Mouse (Mus musculus): ENCODE results near the gene Kcnq1. TPM values are rescaled to one million over a fixed set of nuclear protein-coding genes. Genes with fewer than 3 reads are reported as not detected.

Gene Kcnq1
- polyA plus RNA-seq, 1 experiment from 2014 or later, result 10.0 TPM

GRCm38 (mm10) chr7:143349848-143350247 lies 243.7 kb downstream of the Kcnq1 start:
- no peaks in the 10 kb centered on the region for H3K9me3 ChIP-seq (replicated peaks; ENCODE audit: control insufficient read depth, low read length)
- H3K4me3 ChIP-seq (replicated peaks; ENCODE audit: low read length), result no peak overlapping the region
- H3K4me2 ChIP-seq (ENCODE audit: low read depth, low read length), result no peak overlapping the region
- no peak overlapping the region for H3K9ac ChIP-seq (ENCODE audit: low read length)
- H3K27ac ChIP-seq (ENCODE audit: low read length), result no peak overlapping the region
- no peak for ATAC-seq (ENCODE audit: insufficient read depth, low FRiP score)
- H3K4me1 ChIP-seq (ENCODE audit: control insufficient read depth, insufficient read depth, low read length), result no peaks in the 10 kb centered on the region
- no peaks in the 10 kb centered on the region for H3K36me3 ChIP-seq (ENCODE audit: control insufficient read depth, insufficient read depth, low read length)
- 83% methylated on average over 1 of the region's 1 CpGs for WGBS
- no peaks in the 10 kb centered on the region for H3K27me3 ChIP-seq (ENCODE audit: control insufficient read depth, insufficient read depth, low read length)

GRCm38 (mm10) chr7:143355831-143356230 lies 249.7 kb downstream of the Kcnq1 start:
- Histone ChIP-seq H3K4me3 (replicated peaks; ENCODE audit: low read length) (no peak overlapping the region), H3K4me1 (ENCODE audit: control insufficient read depth, insufficient read depth, low read length) (peaks cover 10% of the 10 kb centered on the region), H3K9me3 (replicated peaks; ENCODE audit: control insufficient read depth, low read length) (no peaks in the 10 kb centered on the region), H3K27me3 (ENCODE audit: control insufficient read depth, insufficient read depth, low read length) (no peaks in the 10 kb centered on the region), H3K36me3 (ENCODE audit: control insufficient read depth, insufficient read depth, low read length) (no peaks in the 10 kb centered on the region), H3K9ac (ENCODE audit: low read length) (no peak overlapping the region), H3K4me2 (ENCODE audit: low read depth, low read length) (no peak overlapping the region), H3K27ac (ENCODE audit: low read length) (no peak overlapping the region)
- no peak for ATAC-seq (ENCODE audit: insufficient read depth, low FRiP score)
- WGBS, result 68% methylated on average over 5 of the region's 5 CpGs

GRCm38 (mm10) chr7:143357109-143357508 lies 250.9 kb downstream of the Kcnq1 start:
- Histone ChIP-seq H3K9ac (ENCODE audit: low read length) (no peak overlapping the region), H3K36me3 (ENCODE audit: control insufficient read depth, insufficient read depth, low read length) (no peaks in the 10 kb centered on the region), H3K4me2 (ENCODE audit: low read depth, low read length) (no peak overlapping the region), H3K27me3 (ENCODE audit: control insufficient read depth, insufficient read depth, low read length) (no peaks in the 10 kb centered on the region), H3K4me3 (replicated peaks; ENCODE audit: low read length) (no peak overlapping the region), H3K4me1 (ENCODE audit: control insufficient read depth, insufficient read depth, low read length) (peaks cover 10% of the 10 kb centered on the region), H3K27ac (ENCODE audit: low read length) (no peak overlapping the region), H3K9me3 (replicated peaks; ENCODE audit: control insufficient read depth, low read length) (no peaks in the 10 kb centered on the region)
- 69% methylated on average over 1 of the region's 1 CpGs for WGBS
- ATAC-seq (ENCODE audit: insufficient read depth, low FRiP score), result no peak

GRCm38 (mm10) chr7:143357831-143358230 lies 251.7 kb downstream of the Kcnq1 start:
- H3K9ac ChIP-seq (ENCODE audit: low read length), result no peak overlapping the region
- H3K4me1 ChIP-seq (ENCODE audit: control insufficient read depth, insufficient read depth, low read length), result peaks cover 10% of the 10 kb centered on the region
- WGBS, result 49% methylated on average over 4 of the region's 4 CpGs
- ATAC-seq (ENCODE audit: insufficient read depth, low FRiP score), result no peak
- no peaks in the 10 kb centered on the region for H3K36me3 ChIP-seq (ENCODE audit: control insufficient read depth, insufficient read depth, low read length)
- H3K9me3 ChIP-seq (replicated peaks; ENCODE audit: control insufficient read depth, low read length), result no peaks in the 10 kb centered on the region
- peak overlapping the region; percentile 55; the same call in 1 of the 2 replicates for H3K27ac ChIP-seq (ENCODE audit: low read length)
- H3K4me3 ChIP-seq (replicated peaks; ENCODE audit: low read length), result no peak overlapping the region
- H3K27me3 ChIP-seq (ENCODE audit: control insufficient read depth, insufficient read depth, low read length), result no peaks in the 10 kb centered on the region
- no peak overlapping the region for H3K4me2 ChIP-seq (ENCODE audit: low read depth, low read length)

- peaks cover 10% of the 10 kb centered on the region for H3K4me1 ChIP-seq (ENCODE audit: control insufficient read depth, insufficient read depth, low read length)
- no peak for ATAC-seq (ENCODE audit: insufficient read depth, low FRiP score)
- no peak overlapping the region for H3K27ac ChIP-seq (ENCODE audit: low read length)
- no peak overlapping the region for H3K4me2 ChIP-seq (ENCODE audit: low read depth, low read length)
- no peak overlapping the region for H3K4me3 ChIP-seq (replicated peaks; ENCODE audit: low read length)
- no peaks in the 10 kb centered on the region for H3K27me3 ChIP-seq (ENCODE audit: control insufficient read depth, insufficient read depth, low read length)
- WGBS, result 75% methylated on average over 1 of the region's 1 CpGs
- no peaks in the 10 kb centered on the region for H3K36me3 ChIP-seq (ENCODE audit: control insufficient read depth, insufficient read depth, low read length)
- no peaks in the 10 kb centered on the region for H3K9me3 ChIP-seq (replicated peaks; ENCODE audit: control insufficient read depth, low read length)
- no peak overlapping the region for H3K9ac ChIP-seq (ENCODE audit: low read length)
These were observed 253.6 kb downstream of the Kcnq1 start for GRCm38 (mm10) chr7:143359762-143360161.

- 62% methylated on average over 5 of the region's 5 CpGs for WGBS
These were observed 254.6 kb downstream of the Kcnq1 start for GRCm38 (mm10) chr7:143360776-143361175.

GRCm38 (mm10) chr7:143364092-143364832 lies 258.1 kb downstream of the Kcnq1 start:
- Histone ChIP-seq H3K4me3 (replicated peaks; ENCODE audit: low read length) (no peak overlapping the region), H3K9ac (ENCODE audit: low read length) (no peak overlapping the region), H3K9me3 (replicated peaks; ENCODE audit: control insufficient read depth, low read length) (no peaks in the 10 kb centered on the region), H3K27me3 (ENCODE audit: control insufficient read depth, insufficient read depth, low read length) (no peaks in the 10 kb centered on the region), H3K4me2 (ENCODE audit: low read depth, low read length) (no peak overlapping the region), H3K36me3 (ENCODE audit: control insufficient read depth, insufficient read depth, low read length) (no peaks in the 10 kb centered on the region), H3K4me1 (ENCODE audit: control insufficient read depth, insufficient read depth, low read length) (peaks cover 20% of the 10 kb centered on the region; the same call in 1 of the 2 replicates), H3K27ac (ENCODE audit: low read length) (no peak overlapping the region)
- ATAC-seq (ENCODE audit: insufficient read depth, low FRiP score), result no peak
- 74% methylated on average over 7 of the region's 7 CpGs for WGBS

More at GRCm38 (mm10) chr7:143360776-143361175, 254.6 kb downstream of the Kcnq1 start:
- Histone ChIP-seq H3K36me3 (ENCODE audit: control insufficient read depth, insufficient read depth, low read length) (no peaks in the 10 kb centered on the region), H3K4me1 (ENCODE audit: control insufficient read depth, insufficient read depth, low read length) (peaks cover 13% of the 10 kb centered on the region), H3K4me2 (ENCODE audit: low read depth, low read length) (no peak overlapping the region), H3K9ac (ENCODE audit: low read length) (0 out of 2 replicates have a peak overlapping the region, but pooled peaks have one; percentile 7), H3K27ac (ENCODE audit: low read length) (no peak overlapping the region), H3K9me3 (replicated peaks; ENCODE audit: control insufficient read depth, low read length) (no peaks in the 10 kb centered on the region), H3K27me3 (ENCODE audit: control insufficient read depth, insufficient read depth, low read length) (no peaks in the 10 kb centered on the region), H3K4me3 (replicated peaks; ENCODE audit: low read length) (no peak overlapping the region)
- ATAC-seq (ENCODE audit: insufficient read depth, low FRiP score), result no peak

- WGBS, result 68% methylated on average over 8 of the region's 8 CpGs
- Histone ChIP-seq H3K36me3 (ENCODE audit: control insufficient read depth, insufficient read depth, low read length) (no peaks in the 10 kb centered on the region), H3K27ac (ENCODE audit: low read length) (no peak overlapping the region), H3K27me3 (ENCODE audit: control insufficient read depth, insufficient read depth, low read length) (no peaks in the 10 kb centered on the region), H3K4me3 (replicated peaks; ENCODE audit: low read length) (no peak overlapping the region), H3K9ac (ENCODE audit: low read length) (no peak overlapping the region), H3K9me3 (replicated peaks; ENCODE audit: control insufficient read depth, low read length) (no peaks in the 10 kb centered on the region), H3K4me2 (ENCODE audit: low read depth, low read length) (no peak overlapping the region), H3K4me1 (ENCODE audit: control insufficient read depth, insufficient read depth, low read length) (peaks cover 16% of the 10 kb centered on the region; the same call in 1 of the 2 replicates)
- no peak; the same call in 1 of the 2 replicates for ATAC-seq (ENCODE audit: insufficient read depth, low FRiP score)
These were observed 259.0 kb downstream of the Kcnq1 start for GRCm38 (mm10) chr7:143364969-143365839.
